Mouse (Mus musculus) hindbrain, embryonic 13.5 days (tissue): ENCODE data around the gene Ptar1. TPM values are rescaled to one million over a fixed set of nuclear protein-coding genes. Genes with fewer than 3 reads are reported as not detected.

ENCODE experiments used
- ATAC-seq: fragments of 200-750 bp; cut with Nextera tagmentation; 2 replicates; pipeline ENCODE4 v1.8.0; 2017; ENCODE audit warnings: moderate TSS enrichment; ENCODE audit not compliant: low FRiP score
- H3K27ac ChIP-seq: fragments of 300-500 bp; sonication (generic); 2 replicates; pipeline ENCODE4 v1.5.1; 2015; ENCODE audit warnings: inconsistent platforms, mild to moderate bottlenecking, moderate library complexity
- H3K27me3 ChIP-seq: fragments of 300-500 bp; sonication (generic); 2 replicates; pipeline ENCODE4 v1.6.1; 2015; ENCODE audit warnings: mild to moderate bottlenecking, inconsistent platforms
- H3K36me3 ChIP-seq: fragments of 300-500 bp; sonication (generic); 2 replicates; pipeline ENCODE4 v1.6.1; 2015; ENCODE audit warnings: mild to moderate bottlenecking, inconsistent platforms
- H3K4me1 ChIP-seq: fragments of 300-500 bp; sonication (generic); replicated peaks from 2 replicates; pipeline ENCODE4 v1.6.1; 2015; ENCODE audit warnings: inconsistent platforms
- H3K4me2 ChIP-seq: fragments of 300-500 bp; sonication (generic); 2 replicates; pipeline ENCODE4 v1.6.1; 2015; ENCODE audit warnings: inconsistent platforms, mild to moderate bottlenecking, moderate library complexity
- H3K4me3 ChIP-seq: fragments of 300-500 bp; sonication (generic); 2 replicates; pipeline ENCODE4 v1.5.1; 2015; ENCODE audit warnings: mild to moderate bottlenecking, inconsistent platforms
- H3K9ac ChIP-seq: fragments of 300-500 bp; sonication (generic); 2 replicates; pipeline ENCODE4 v1.6.1; 2015; ENCODE audit warnings: mild to moderate bottlenecking, inconsistent platforms
- H3K9me3 ChIP-seq: fragments of 300-500 bp; sonication (generic); 2 replicates; pipeline ENCODE4 v1.6.1; 2016; ENCODE audit warnings: inconsistent platforms
- WGBS: fragments of 180-500 bp; shearing (Covaris S2); methylation state at CpG from one replicate; pipeline ENCODE4 v1.1.7; 2015; 5-methylcytosine and 5-hydroxymethylcytosine counted together
- polyA plus RNA-seq: library from polyadenylated mRNA; unstranded; fragments of >200 nt; fragmentation: Nextera tagmentation; extraction: Ambion mirVana; gene quantifications from 2 replicates; pipeline ENCODE4 v1.2.1, GENCODE M21; 2015

The Ptar1 gene
- polyA plus RNA-seq, 1 experiment from 2014 or later: 4.0 TPM

- no peak for ATAC-seq
- Histone ChIP-seq H3K4me3 (peak overlapping the region; percentile 81), H3K4me1 (peaks cover 21% of the 10 kb centered on the region), H3K4me2 (peak overlapping the region; percentile 66), H3K27ac (peak overlapping the region; percentile 96), H3K9me3 (no peaks in the 10 kb centered on the region), H3K36me3 (no peaks in the 10 kb centered on the region), H3K27me3 (no peaks in the 10 kb centered on the region), H3K9ac (peak overlapping the region; percentile 89)
- 1% methylated on average over 14 of the region's 14 CpGs for WGBS
Observed at GRCm38 (mm10) chr19:23686962-23687295, 300 bp upstream of the Ptar1 start.

GRCm38 (mm10) chr19:23688421-23688946, 1.3 kb downstream of the Ptar1 start:
- peak overlapping the region; percentile 35; the same call in 1 of the 2 replicates for H3K9ac ChIP-seq
- no peaks in the 10 kb centered on the region for H3K27me3 ChIP-seq
- 11% methylated on average over 4 of the region's 4 CpGs for WGBS
- no peaks in the 10 kb centered on the region for H3K36me3 ChIP-seq
- ATAC-seq: no peak
- H3K4me1 ChIP-seq: peaks cover 23% of the 10 kb centered on the region
- H3K4me2 ChIP-seq: peak overlapping the region; percentile 66
- H3K4me3 ChIP-seq: peak overlapping the region; percentile 81
- no peaks in the 10 kb centered on the region for H3K9me3 ChIP-seq
- no peak overlapping the region for H3K27ac ChIP-seq

- Histone ChIP-seq H3K4me1 (peaks cover 17% of the 10 kb centered on the region), H3K36me3 (peaks cover 35% of the 10 kb centered on the region), H3K4me2 (no peak overlapping the region), H3K9me3 (no peaks in the 10 kb centered on the region), H3K27me3 (no peaks in the 10 kb centered on the region), H3K4me3 (no peak overlapping the region), H3K9ac (no peak overlapping the region), H3K27ac (no peak overlapping the region; the same call in 1 of the 2 replicates)
- ATAC-seq: no peak
- 68% methylated on average over 4 of the region's 4 CpGs for WGBS
Observed at GRCm38 (mm10) chr19:23694344-23694743, 7.1 kb downstream of the Ptar1 start.

GRCm38 (mm10) chr19:23697861-23698260, 10.6 kb downstream of the Ptar1 start:
- H3K9ac ChIP-seq: no peak overlapping the region
- H3K27me3 ChIP-seq: no peaks in the 10 kb centered on the region
- WGBS: 77% methylated on average over 8 of the region's 8 CpGs
- no peak overlapping the region for H3K4me2 ChIP-seq
- H3K4me3 ChIP-seq: no peak overlapping the region
- ATAC-seq: no peak
- H3K27ac ChIP-seq: no peak overlapping the region
- H3K4me1 ChIP-seq: peaks cover 6% of the 10 kb centered on the region; the same call in 1 of the 2 replicates
- peaks cover 46% of the 10 kb centered on the region for H3K36me3 ChIP-seq
- no peaks in the 10 kb centered on the region for H3K9me3 ChIP-seq

- WGBS: 83% methylated on average over 7 of the region's 7 CpGs
- no peak for ATAC-seq
- no peaks in the 10 kb centered on the region for H3K27me3 ChIP-seq
- H3K4me1 ChIP-seq: peaks cover 6% of the 10 kb centered on the region; the same call in 1 of the 2 replicates
- no peak overlapping the region for H3K4me3 ChIP-seq
- H3K27ac ChIP-seq: no peak overlapping the region
- no peak overlapping the region for H3K9ac ChIP-seq
- no peak overlapping the region for H3K4me2 ChIP-seq
- peaks cover 49% of the 10 kb centered on the region for H3K36me3 ChIP-seq
- no peaks in the 10 kb centered on the region for H3K9me3 ChIP-seq
Observed at GRCm38 (mm10) chr19:23698366-23698765, 11.1 kb downstream of the Ptar1 start.

- 89% methylated on average over 4 of the region's 4 CpGs for WGBS
- Histone ChIP-seq H3K36me3 (peaks cover 53% of the 10 kb centered on the region), H3K27ac (no peak overlapping the region), H3K4me2 (no peak overlapping the region), H3K4me1 (peaks cover 3% of the 10 kb centered on the region; the same call in 1 of the 2 replicates), H3K4me3 (no peak overlapping the region), H3K27me3 (no peaks in the 10 kb centered on the region), H3K9ac (no peak overlapping the region), H3K9me3 (no peaks in the 10 kb centered on the region)
- no peak for ATAC-seq
Observed at GRCm38 (mm10) chr19:23699131-23699530, 11.9 kb downstream of the Ptar1 start.

- Histone ChIP-seq H3K4me2 (no peak overlapping the region), H3K27me3 (no peaks in the 10 kb centered on the region), H3K9ac (no peak overlapping the region), H3K4me3 (no peak overlapping the region), H3K4me1 (peaks cover 3% of the 10 kb centered on the region; the same call in 1 of the 2 replicates), H3K9me3 (no peaks in the 10 kb centered on the region), H3K36me3 (peaks cover 44% of the 10 kb centered on the region), H3K27ac (no peak overlapping the region)
- no peak for ATAC-seq
- 85% methylated on average over 10 of the region's 10 CpGs for WGBS
Observed at GRCm38 (mm10) chr19:23702896-23703295, 15.7 kb downstream of the Ptar1 start.

GRCm38 (mm10) chr19:23705383-23705782, 18.2 kb downstream of the Ptar1 start:
- H3K36me3 ChIP-seq: peaks cover 47% of the 10 kb centered on the region
- no peak overlapping the region for H3K27ac ChIP-seq
- H3K4me3 ChIP-seq: no peak overlapping the region
- no peak overlapping the region for H3K9ac ChIP-seq
- no peaks in the 10 kb centered on the region for H3K27me3 ChIP-seq
- H3K9me3 ChIP-seq: no peaks in the 10 kb centered on the region
- 91% methylated on average over 5 of the region's 5 CpGs for WGBS
- no peak for ATAC-seq
- no peak overlapping the region for H3K4me2 ChIP-seq
- no peaks in the 10 kb centered on the region for H3K4me1 ChIP-seq

GRCm38 (mm10) chr19:23746506-23746905, 59.3 kb downstream of the Ptar1 start:
- Histone ChIP-seq H3K27ac (no peak overlapping the region), H3K4me1 (no peaks in the 10 kb centered on the region), H3K9me3 (no peaks in the 10 kb centered on the region), H3K36me3 (no peaks in the 10 kb centered on the region), H3K9ac (no peak overlapping the region), H3K4me3 (no peak overlapping the region), H3K27me3 (no peaks in the 10 kb centered on the region), H3K4me2 (no peak overlapping the region)
- WGBS: 81% methylated on average over 3 of the region's 3 CpGs
- ATAC-seq: no peak

GRCm38 (mm10) chr19:23757011-23757410, 69.8 kb downstream of the Ptar1 start:
- H3K9me3 ChIP-seq: no peaks in the 10 kb centered on the region
- H3K4me2 ChIP-seq: no peak overlapping the region
- no peak overlapping the region for H3K4me3 ChIP-seq
- 23% methylated on average over 7 of the region's 7 CpGs for WGBS
- H3K27me3 ChIP-seq: no peaks in the 10 kb centered on the region
- H3K27ac ChIP-seq: peak overlapping the region; percentile 20; the same call in 1 of the 2 replicates
- no peaks in the 10 kb centered on the region for H3K36me3 ChIP-seq
- no peak for ATAC-seq
- peaks cover 22% of the 10 kb centered on the region for H3K4me1 ChIP-seq
- H3K9ac ChIP-seq: no peak overlapping the region

GRCm38 (mm10) chr19:23757961-23758553, 70.8 kb downstream of the Ptar1 start:
- Histone ChIP-seq H3K4me3 (peak overlapping the region; percentile 76), H3K27me3 (no peaks in the 10 kb centered on the region), H3K4me1 (peaks cover 28% of the 10 kb centered on the region), H3K27ac (peak overlapping the region; percentile 99), H3K9ac (peak overlapping the region; percentile 87), H3K4me2 (peak overlapping the region; percentile 74), H3K9me3 (no peaks in the 10 kb centered on the region), H3K36me3 (no peaks in the 10 kb centered on the region)
- ATAC-seq: peak; percentile 72
- 1% methylated on average over 40 of the region's 40 CpGs for WGBS

GRCm38 (mm10) chr19:23758554-23759321, 71.5 kb downstream of the Ptar1 start, which contains the start of gene Apba1:
Apba1 (plus strand) TSS chr19:23758887.
- Histone ChIP-seq H3K27ac (peak within 1 kb of the TSS; percentile 99), H3K4me1 (peaks cover 35% of the 10 kb centered on the region), H3K27me3 (no peaks in the 10 kb centered on the region), H3K9ac (peak within 1 kb of the TSS; percentile 87), H3K4me3 (peak within 1 kb of the TSS; percentile 76), H3K4me2 (peak within 1 kb of the TSS; percentile 74), H3K9me3 (no peaks in the 10 kb centered on the region), H3K36me3 (no peaks in the 10 kb centered on the region)
- WGBS: under 1% methylated on average over 76 of the region's 98 CpGs
- peak; percentile 90 for ATAC-seq
